Mouse (Mus musculus): ENCODE data around the gene Erich6. TPM values are rescaled to one million over a fixed set of nuclear protein-coding genes. Genes with fewer than 3 reads are reported as not detected.

Erich6 gene
- 0.07 and 0.09 TPM in 2 replicates for polyA plus RNA-seq (2015; fragmentation: Nextera tagmentation; extraction: Ambion mirVana)

- peak; percentile 63; the same call in 1 of the 2 replicates for ATAC-seq (replicated peaks; ENCODE audit: extremely low read depth, insufficient read depth, low FRiP score)
- under 1% methylated on average over 34 of the region's 34 CpGs for WGBS
Measured at GRCm38 (mm10) chr3:58636406-58637295, at the start of gene Erich6. Gene Erich6 (minus strand): TSS chr3:58637207.

GRCm38 (mm10) chr3:58686206-58686921, 49.4 kb upstream of the Erich6 start:
- no peak for ATAC-seq (replicated peaks; ENCODE audit: extremely low read depth, insufficient read depth, low FRiP score)
- H3K27me3 ChIP-seq (ENCODE audit: control insufficient read depth, insufficient read depth, low read length), result no peaks in the 10 kb centered on the region
- no peak overlapping the region for H3K9ac ChIP-seq (ENCODE audit: low read length)
- H3K36me3 ChIP-seq (ENCODE audit: control insufficient read depth, insufficient read depth), result no peaks in the 10 kb centered on the region
- H3K9me3 ChIP-seq (replicated peaks; ENCODE audit: control insufficient read depth, low read length), result no peaks in the 10 kb centered on the region
- 77% methylated on average over 7 of the region's 7 CpGs for WGBS
- no peak overlapping the region for H3K4me2 ChIP-seq (ENCODE audit: low read depth, low read length)
- no peak overlapping the region for H3K4me3 ChIP-seq (ENCODE audit: low read length)
- H3K27ac ChIP-seq (ENCODE audit: low read length), result no peak overlapping the region
- H3K4me1 ChIP-seq (ENCODE audit: control insufficient read depth, insufficient read depth, low read length), result peaks cover 23% of the 10 kb centered on the region

More at GRCm38 (mm10) chr3:58636406-58637295, at the start of gene Erich6:
- Histone ChIP-seq H3K4me2 (ENCODE audit: low read depth, low read length) (peak within 1 kb of the TSS; percentile 99), H3K27me3 (ENCODE audit: control insufficient read depth, insufficient read depth, low read length) (no peaks in the 10 kb centered on the region; the same call in 1 of the 2 replicates), H3K4me1 (ENCODE audit: control insufficient read depth, insufficient read depth, low read length) (peaks cover 3% of the 10 kb centered on the region; the same call in 1 of the 2 replicates), H3K27ac (ENCODE audit: low read length) (no peak within 1 kb of the TSS), H3K36me3 (ENCODE audit: control insufficient read depth, insufficient read depth) (no peaks in the 10 kb centered on the region), H3K9me3 (replicated peaks; ENCODE audit: control insufficient read depth, low read length) (no peaks in the 10 kb centered on the region), H3K4me3 (ENCODE audit: low read length) (peak within 1 kb of the TSS; percentile 62), H3K9ac (ENCODE audit: low read length) (peak within 1 kb of the TSS; percentile 69)

GRCm38 (mm10) chr3:58685396-58685795, 48.4 kb upstream of the Erich6 start:
- 90% methylated on average over 3 of the region's 3 CpGs for WGBS
- Histone ChIP-seq H3K9me3 (replicated peaks; ENCODE audit: control insufficient read depth, low read length) (no peaks in the 10 kb centered on the region), H3K9ac (ENCODE audit: low read length) (no peak overlapping the region), H3K27ac (ENCODE audit: low read length) (no peak overlapping the region), H3K4me1 (ENCODE audit: control insufficient read depth, insufficient read depth, low read length) (peaks cover 28% of the 10 kb centered on the region), H3K4me3 (ENCODE audit: low read length) (no peak overlapping the region), H3K27me3 (ENCODE audit: control insufficient read depth, insufficient read depth, low read length) (no peaks in the 10 kb centered on the region), H3K36me3 (ENCODE audit: control insufficient read depth, insufficient read depth) (no peaks in the 10 kb centered on the region), H3K4me2 (ENCODE audit: low read depth, low read length) (no peak overlapping the region)
- ATAC-seq (replicated peaks; ENCODE audit: extremely low read depth, insufficient read depth, low FRiP score), result no peak

- Histone ChIP-seq H3K36me3 (ENCODE audit: control insufficient read depth, insufficient read depth) (no peaks in the 10 kb centered on the region), H3K4me1 (ENCODE audit: control insufficient read depth, insufficient read depth, low read length) (peaks cover 24% of the 10 kb centered on the region), H3K4me3 (ENCODE audit: low read length) (no peak overlapping the region), H3K27ac (ENCODE audit: low read length) (no peak overlapping the region), H3K9me3 (replicated peaks; ENCODE audit: control insufficient read depth, low read length) (no peaks in the 10 kb centered on the region), H3K4me2 (ENCODE audit: low read depth, low read length) (no peak overlapping the region), H3K9ac (ENCODE audit: low read length) (no peak overlapping the region), H3K27me3 (ENCODE audit: control insufficient read depth, insufficient read depth, low read length) (no peaks in the 10 kb centered on the region)
- no peak for ATAC-seq (replicated peaks; ENCODE audit: extremely low read depth, insufficient read depth, low FRiP score)
- WGBS, result 86% methylated on average over 7 of the region's 7 CpGs
Measured at GRCm38 (mm10) chr3:58683346-58683745, 46.3 kb upstream of the Erich6 start.

GRCm38 (mm10) chr3:58682336-58682735, 45.3 kb upstream of the Erich6 start:
- Histone ChIP-seq H3K9ac (ENCODE audit: low read length) (no peak overlapping the region), H3K4me3 (ENCODE audit: low read length) (no peak overlapping the region), H3K9me3 (replicated peaks; ENCODE audit: control insufficient read depth, low read length) (no peaks in the 10 kb centered on the region), H3K4me2 (ENCODE audit: low read depth, low read length) (no peak overlapping the region), H3K27me3 (ENCODE audit: control insufficient read depth, insufficient read depth, low read length) (no peaks in the 10 kb centered on the region), H3K36me3 (ENCODE audit: control insufficient read depth, insufficient read depth) (no peaks in the 10 kb centered on the region), H3K4me1 (ENCODE audit: control insufficient read depth, insufficient read depth, low read length) (peaks cover 33% of the 10 kb centered on the region), H3K27ac (ENCODE audit: low read length) (no peak overlapping the region)
- no peak for ATAC-seq (replicated peaks; ENCODE audit: extremely low read depth, insufficient read depth, low FRiP score)
- WGBS, result 54% methylated on average over 4 of the region's 4 CpGs

GRCm38 (mm10) chr3:58681831-58682230, 44.8 kb upstream of the Erich6 start:
- H3K4me1 ChIP-seq (ENCODE audit: control insufficient read depth, insufficient read depth, low read length), result peaks cover 34% of the 10 kb centered on the region
- H3K27me3 ChIP-seq (ENCODE audit: control insufficient read depth, insufficient read depth, low read length), result no peaks in the 10 kb centered on the region
- H3K9me3 ChIP-seq (replicated peaks; ENCODE audit: control insufficient read depth, low read length), result no peaks in the 10 kb centered on the region
- WGBS, result 40% methylated on average over 2 of the region's 2 CpGs
- H3K4me3 ChIP-seq (ENCODE audit: low read length), result no peak overlapping the region
- no peak overlapping the region for H3K9ac ChIP-seq (ENCODE audit: low read length)
- H3K4me2 ChIP-seq (ENCODE audit: low read depth, low read length), result no peak overlapping the region
- no peak overlapping the region for H3K27ac ChIP-seq (ENCODE audit: low read length)
- H3K36me3 ChIP-seq (ENCODE audit: control insufficient read depth, insufficient read depth), result no peaks in the 10 kb centered on the region
- ATAC-seq (replicated peaks; ENCODE audit: extremely low read depth, insufficient read depth, low FRiP score), result no peak

- H3K9ac ChIP-seq (ENCODE audit: low read length), result no peak overlapping the region
- WGBS, result 81% methylated on average over 7 of the region's 7 CpGs
- H3K9me3 ChIP-seq (replicated peaks; ENCODE audit: control insufficient read depth, low read length), result no peaks in the 10 kb centered on the region
- no peaks in the 10 kb centered on the region for H3K36me3 ChIP-seq (ENCODE audit: control insufficient read depth, insufficient read depth)
- H3K4me2 ChIP-seq (ENCODE audit: low read depth, low read length), result no peak overlapping the region
- peaks cover 30% of the 10 kb centered on the region for H3K4me1 ChIP-seq (ENCODE audit: control insufficient read depth, insufficient read depth, low read length)
- H3K27me3 ChIP-seq (ENCODE audit: control insufficient read depth, insufficient read depth, low read length), result no peaks in the 10 kb centered on the region
- no peak overlapping the region for H3K27ac ChIP-seq (ENCODE audit: low read length)
- no peak overlapping the region for H3K4me3 ChIP-seq (ENCODE audit: low read length)
- ATAC-seq (replicated peaks; ENCODE audit: extremely low read depth, insufficient read depth, low FRiP score), result no peak
Measured at GRCm38 (mm10) chr3:58680943-58681637, 44.1 kb upstream of the Erich6 start.

- ATAC-seq (replicated peaks; ENCODE audit: extremely low read depth, insufficient read depth, low FRiP score), result peak; percentile 52
- Histone ChIP-seq H3K9ac (ENCODE audit: low read length) (no peak overlapping the region), H3K9me3 (replicated peaks; ENCODE audit: control insufficient read depth, low read length) (no peaks in the 10 kb centered on the region), H3K4me2 (ENCODE audit: low read depth, low read length) (peak overlapping the region; percentile 19; the same call in 1 of the 2 replicates), H3K27me3 (ENCODE audit: control insufficient read depth, insufficient read depth, low read length) (no peaks in the 10 kb centered on the region), H3K27ac (ENCODE audit: low read length) (peak overlapping the region; percentile 33; the same call in 1 of the 2 replicates), H3K4me3 (ENCODE audit: low read length) (no peak overlapping the region), H3K36me3 (ENCODE audit: control insufficient read depth, insufficient read depth) (peaks cover 2% of the 10 kb centered on the region), H3K4me1 (ENCODE audit: control insufficient read depth, insufficient read depth, low read length) (peaks cover 30% of the 10 kb centered on the region)
- WGBS, result 38% methylated on average over 4 of the region's 4 CpGs
Measured at GRCm38 (mm10) chr3:58679996-58680395, 43.0 kb upstream of the Erich6 start.

Measured in heart, embryonic 16.5 days (tissue).